Mouse (Mus musculus) C2C12 (cell line): Measurements from ENCODE around the gene Sgsm3. TPM values are rescaled to one million over a fixed set of nuclear protein-coding genes. Genes with fewer than 3 reads are reported as not detected.
A peak's percentile ranks its signal among the peaks of the same experiment; 100 is the strongest.

Experiments used
- H3K27me3 ChIP-seq: one replicate; pipeline ENCODE4 v1.6.1; 2011; ENCODE audit not compliant: control insufficient read depth, insufficient read depth, insufficient read length
- H3K36me3 ChIP-seq: one replicate; pipeline ENCODE4 v1.6.1; 2011; ENCODE audit not compliant: control insufficient read depth, insufficient read depth
- H3K4me3 ChIP-seq: one replicate; pipeline ENCODE4 v1.5.1; 2011; ENCODE audit warnings: mild to moderate bottlenecking, control low read depth; ENCODE audit not compliant: poor library complexity, insufficient read depth, severe bottlenecking
- H3K79me2 ChIP-seq: one replicate; pipeline ENCODE4 v1.6.1; 2011; ENCODE audit not compliant: control insufficient read depth, insufficient read depth
- H3K79me3 ChIP-seq: one replicate; pipeline ENCODE4 v1.6.1; 2011; ENCODE audit warnings: low read depth, control low read depth
- H3ac ChIP-seq: one replicate; pipeline ENCODE3; 2011; ENCODE audit warnings: low read depth; ENCODE audit not compliant: control insufficient read depth, insufficient read length
- CEBPB ChIP-seq: IDR thresholded peaks from one replicate; pipeline ENCODE4 v1.6.1; 2011; ENCODE audit warnings: low read depth, mild to moderate bottlenecking, control low read depth, moderate library complexity
- CTCF ChIP-seq: IDR thresholded peaks from one replicate; pipeline ENCODE4 v1.5.1; 2011; ENCODE audit not compliant: control insufficient read depth, insufficient read depth, insufficient read length
- FOSL1 ChIP-seq: IDR thresholded peaks from one replicate; pipeline ENCODE4 v1.8.0; 2011; ENCODE audit warnings: mild to moderate bottlenecking, low read length; ENCODE audit not compliant: poor library complexity, insufficient read depth, severe bottlenecking
- MAX ChIP-seq: IDR thresholded peaks from one replicate; pipeline ENCODE4 v1.6.1; 2011; ENCODE audit warnings: mild to moderate bottlenecking, control low read depth
- MYOD1 ChIP-seq: IDR thresholded peaks from one replicate; pipeline ENCODE4 v1.6.1; 2011; ENCODE audit warnings: low read depth; ENCODE audit not compliant: control insufficient read depth, insufficient read length
- MYOG ChIP-seq: IDR thresholded peaks from one replicate; pipeline ENCODE4 v1.6.1; 2011; ENCODE audit not compliant: control insufficient read depth, insufficient read length; ENCODE audit errors: extremely low read depth
- USF1 ChIP-seq: IDR thresholded peaks from one replicate; pipeline ENCODE4 v1.6.1; 2011; ENCODE audit warnings: low read depth, mild to moderate bottlenecking, control low read depth, moderate library complexity
- microRNA-seq: library from miRNA; unstranded; fragments of <30 nt; microRNA quantifications from one replicate; pipeline ENCODE4, GENCODE M21; 2019; ENCODE audit warnings: borderline microRNAs expressed
- polyA plus RNA-seq: library from polyadenylated mRNA; unstranded; fragments of >200 nt; fragmentation: generic; extraction: Trizol; gene quantifications from one replicate; pipeline ENCODE4 v1.2.1, GENCODE M21; 2012; ENCODE audit warnings: missing spikeins

The Sgsm3 gene
- polyA plus RNA-seq, 1 experiment, result 27.0 TPM

DNA sequence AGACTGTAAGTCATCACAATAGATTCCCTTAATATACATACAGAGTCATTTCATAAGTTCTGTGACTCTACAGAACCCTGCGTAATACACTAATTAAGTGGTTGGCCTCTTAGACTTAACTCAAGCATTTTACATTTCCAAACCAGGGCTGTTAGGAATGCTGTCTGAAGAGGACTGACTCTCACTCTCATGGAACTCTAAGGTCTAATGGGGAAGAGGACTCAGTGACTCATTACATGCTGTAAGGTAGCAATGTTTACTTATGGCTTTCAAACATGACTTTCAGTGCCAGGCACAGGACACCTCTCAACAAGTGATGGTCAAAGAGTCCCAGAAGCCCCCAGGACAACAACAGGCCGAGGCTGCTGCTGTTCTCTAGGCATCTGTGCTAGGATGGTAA is 77.9 kb downstream of the Sgsm3 start:
- Histone ChIP-seq H3ac (no peak overlapping the region), H3K79me3 (peaks cover 72% of the 10 kb centered on the region), H3K36me3 (peaks cover 9% of the 10 kb centered on the region), H3K27me3 (no peaks in the 10 kb centered on the region), H3K79me2 (peaks cover 98% of the 10 kb centered on the region), H3K4me3 (no peak overlapping the region)
- TF ChIP-seq MYOG (no peak), CEBPB (no peak), FOSL1 (no peak), MYOD1 (no peak), USF1 (no peak), CTCF (no peak), MAX (no peak)

DNA sequence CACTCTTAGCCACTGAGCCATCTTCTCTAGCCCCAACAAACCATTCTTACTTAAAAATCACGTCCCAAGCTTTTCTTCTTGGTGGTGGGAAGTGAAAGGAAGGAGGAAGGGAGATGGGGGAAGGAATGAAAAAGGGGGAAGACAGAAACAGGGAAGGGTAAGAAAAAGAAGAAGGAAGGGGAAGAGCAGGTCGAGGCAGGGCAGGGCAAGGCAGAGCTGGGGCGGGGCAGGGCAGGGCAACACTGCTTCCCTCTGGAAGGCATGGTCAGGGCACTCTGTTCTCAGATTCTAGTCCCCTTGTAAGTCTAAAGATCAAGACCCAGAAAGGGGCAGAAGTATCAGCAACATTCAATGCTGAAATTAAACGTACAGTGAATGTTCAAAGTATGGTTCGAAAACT is 80.2 kb downstream of the Sgsm3 start:
- Histone ChIP-seq H3K36me3 (peaks cover 16% of the 10 kb centered on the region), H3K4me3 (no peak overlapping the region), H3K79me2 (peaks cover 98% of the 10 kb centered on the region), H3K27me3 (no peaks in the 10 kb centered on the region), H3K79me3 (peaks cover 77% of the 10 kb centered on the region), H3ac (no peak overlapping the region)
- TF ChIP-seq USF1 (no peak), MYOG (no peak), CEBPB (no peak), CTCF (no peak), MAX (no peak), MYOD1 (no peak), FOSL1 (no peak)

DNA sequence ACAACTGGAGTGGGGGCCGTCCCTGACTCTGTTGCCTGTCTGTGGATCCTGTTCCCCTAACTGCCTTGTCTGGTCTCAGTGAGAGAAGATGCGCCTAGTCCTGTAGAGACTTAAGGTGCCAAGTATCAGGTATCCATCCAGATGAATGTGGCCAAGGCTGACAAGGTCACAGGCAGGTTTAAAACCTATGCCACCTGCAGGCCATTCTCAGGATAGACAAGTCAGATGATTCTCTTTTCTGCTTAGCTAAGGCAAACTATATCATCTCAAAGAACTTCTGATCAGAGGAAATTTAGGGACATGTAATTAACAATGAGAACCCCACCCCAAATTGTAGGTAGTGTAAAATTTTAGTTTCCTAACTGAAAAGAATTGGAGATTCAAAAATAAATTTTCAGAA is 83.4 kb downstream of the Sgsm3 start:
- Histone ChIP-seq H3ac (no peak overlapping the region), H3K36me3 (peaks cover 23% of the 10 kb centered on the region), H3K27me3 (no peaks in the 10 kb centered on the region), H3K4me3 (no peak overlapping the region), H3K79me2 (peaks cover 98% of the 10 kb centered on the region), H3K79me3 (peaks cover 74% of the 10 kb centered on the region)
- TF ChIP-seq USF1 (no peak), MAX (no peak), CEBPB (no peak), MYOD1 (no peak), MYOG (no peak), CTCF (no peak)

Small RNA genes within 50 kb of the gene (microRNA-seq; reads per million reads assigned to microRNA genes)
- 7.2 reads per million, percentile 55 among the genes with 10 or more reads in this experiment for gene Mir5113

Other genes with a start within 250 kb of the Sgsm3 start
- 174 TPM for gene Adsl, start 29.3 kb upstream of the Sgsm3 start, polyA plus RNA-seq
- 42.2 TPM for gene Mrtfa, start 213.0 kb downstream of the Sgsm3 start, polyA plus RNA-seq